Mouse (Mus musculus): Measurements from ENCODE around the gene Nostrin. TPM values are rescaled to one million over a fixed set of nuclear protein-coding genes. Genes with fewer than 3 reads are reported as not detected.

Gene Nostrin
- 2.4 and 2.8 TPM in 2 replicates for polyA plus RNA-seq (2016; fragmentation: Nextera tagmentation; extraction: Ambion mirVana)

DNA sequence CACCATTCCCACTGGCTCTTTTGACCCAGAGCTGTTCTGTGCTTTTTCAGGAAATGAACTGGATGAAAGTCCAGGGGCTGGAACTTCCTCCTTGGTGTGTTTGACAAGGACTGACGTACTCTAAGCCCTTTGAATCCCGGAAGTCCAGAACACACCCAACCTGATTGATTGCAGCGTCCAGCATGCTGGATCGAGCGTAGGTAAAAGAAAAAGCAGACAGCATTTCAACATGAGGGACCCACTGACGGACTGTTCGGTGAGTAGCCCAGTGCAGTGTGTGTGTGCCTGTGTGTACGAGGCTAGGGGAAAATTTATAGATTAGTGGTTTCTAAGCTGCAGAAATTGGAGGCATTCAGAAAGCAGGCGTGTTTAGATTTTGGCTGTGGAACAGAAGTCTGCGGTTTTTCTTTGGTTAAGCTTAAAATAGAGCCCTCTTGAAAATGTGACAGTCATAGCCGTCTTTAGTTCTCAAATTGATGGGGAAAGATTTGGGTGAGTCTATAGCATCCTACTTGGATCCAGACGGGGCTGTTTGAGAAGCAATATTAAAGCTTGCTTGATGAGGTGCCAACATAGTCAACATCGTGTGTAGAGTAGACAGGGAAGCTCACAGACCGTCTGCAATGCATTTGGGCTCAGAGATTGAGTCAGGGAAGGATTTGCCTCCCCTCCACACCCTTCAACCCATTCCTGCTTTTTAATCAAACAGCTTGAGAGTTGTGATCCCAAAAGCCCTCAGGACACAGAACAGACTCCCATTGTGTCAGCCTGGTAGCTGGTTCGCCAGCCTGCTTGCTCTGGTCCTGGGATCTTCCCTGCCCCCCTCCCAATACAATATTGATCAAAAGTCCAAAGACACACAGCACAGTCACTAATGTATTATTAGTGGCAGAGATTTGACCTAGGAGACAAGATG lies at the start of gene Nostrin:
Gene Nostrin, plus strand, starts transcription at position 140 of the 916 bp plus-strand sequence.
- Histone ChIP-seq H3K4me1 (replicated peaks) (peaks cover 14% of the 10 kb centered on the region), H3K36me3 (no peaks in the 10 kb centered on the region), H3K4me2 (peak within 1 kb of the TSS; percentile 35; the same call in 1 of the 2 replicates), H3K27ac (ENCODE audit: poor library complexity, severe bottlenecking) (no peak within 1 kb of the TSS), H3K9ac (no peak within 1 kb of the TSS), H3K9me3 (replicated peaks) (no peaks in the 10 kb centered on the region), H3K27me3 (replicated peaks) (no peaks in the 10 kb centered on the region), H3K4me3 (no peak within 1 kb of the TSS)
- ATAC-seq (ENCODE audit: insufficient number of reproducible peaks, low FRiP score): peak; percentile 33; the same call in 1 of the 2 replicates
- 47% methylated on average over 15 of the region's 15 CpGs for WGBS

DNA sequence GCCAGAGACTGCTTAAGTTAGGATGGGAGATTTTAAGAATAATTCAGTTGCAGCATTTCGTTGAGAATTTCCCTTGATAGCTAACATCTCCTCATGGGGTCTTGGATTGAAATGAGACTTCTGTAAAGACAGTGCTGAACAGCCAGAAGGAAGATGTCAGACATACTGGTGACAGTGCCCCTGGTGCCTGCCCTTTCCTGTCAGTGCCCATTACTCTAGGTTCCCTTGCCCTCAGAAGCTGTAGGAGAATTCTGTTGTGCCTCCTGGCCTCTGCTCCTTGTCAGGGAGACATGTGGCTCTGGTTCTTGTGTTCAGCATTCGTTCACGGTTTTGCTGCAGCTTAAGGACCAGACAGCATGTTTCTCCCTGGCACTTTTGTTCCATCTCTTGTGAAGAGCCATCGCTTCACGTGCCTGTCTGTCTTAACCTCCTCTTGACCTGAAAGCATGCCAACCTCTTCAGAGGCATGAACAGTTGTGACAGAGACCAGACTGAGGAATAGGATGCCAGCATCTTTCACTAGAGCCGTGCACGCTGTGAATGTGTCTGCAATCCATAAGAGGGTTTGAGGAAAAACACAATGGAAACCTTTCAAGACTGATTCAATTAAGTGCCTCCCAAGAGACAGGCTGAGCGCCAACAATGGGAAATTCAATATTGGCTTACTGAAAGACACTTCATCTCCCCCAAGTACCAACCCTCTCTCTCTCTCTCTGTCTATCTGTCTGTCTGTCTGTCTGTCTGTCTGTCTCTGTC lies 48.9 kb upstream of the Nostrin start:
- Histone ChIP-seq H3K9ac (no peak overlapping the region), H3K4me2 (no peak overlapping the region), H3K36me3 (no peaks in the 10 kb centered on the region; the same call in 1 of the 2 replicates), H3K27me3 (replicated peaks) (no peaks in the 10 kb centered on the region), H3K4me1 (replicated peaks) (peaks cover 13% of the 10 kb centered on the region), H3K9me3 (replicated peaks) (no peaks in the 10 kb centered on the region), H3K27ac (ENCODE audit: poor library complexity, severe bottlenecking) (no peak overlapping the region), H3K4me3 (no peak overlapping the region)
- no peak for ATAC-seq (ENCODE audit: insufficient number of reproducible peaks, low FRiP score)
- WGBS: 52% methylated on average over 8 of the region's 8 CpGs

DNA sequence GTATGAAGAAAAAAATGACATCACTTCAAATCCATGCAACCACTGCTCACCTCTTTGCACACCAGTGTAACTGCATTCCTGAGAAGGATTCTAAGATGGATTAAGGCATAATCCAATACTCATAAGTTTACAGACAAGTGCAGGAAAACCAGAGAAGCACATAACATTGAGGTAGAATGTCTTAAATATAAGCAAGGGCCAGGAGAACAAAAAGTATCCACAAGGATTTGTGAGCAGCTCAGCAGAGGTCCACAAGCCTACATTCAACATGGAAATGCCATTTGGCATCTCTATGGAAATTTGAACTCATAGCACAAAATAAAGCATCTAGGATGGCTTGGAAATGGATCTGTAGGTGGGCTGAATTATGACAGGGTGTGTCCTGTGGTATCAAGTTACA lies 39.8 kb upstream of the Nostrin start:
- Histone ChIP-seq H3K9ac (no peak overlapping the region), H3K36me3 (no peaks in the 10 kb centered on the region), H3K4me1 (replicated peaks) (no peaks in the 10 kb centered on the region), H3K27ac (ENCODE audit: poor library complexity, severe bottlenecking) (no peak overlapping the region), H3K9me3 (replicated peaks) (no peaks in the 10 kb centered on the region), H3K27me3 (replicated peaks) (no peaks in the 10 kb centered on the region), H3K4me2 (no peak overlapping the region), H3K4me3 (no peak overlapping the region)
- no peak for ATAC-seq (ENCODE audit: insufficient number of reproducible peaks, low FRiP score)

DNA sequence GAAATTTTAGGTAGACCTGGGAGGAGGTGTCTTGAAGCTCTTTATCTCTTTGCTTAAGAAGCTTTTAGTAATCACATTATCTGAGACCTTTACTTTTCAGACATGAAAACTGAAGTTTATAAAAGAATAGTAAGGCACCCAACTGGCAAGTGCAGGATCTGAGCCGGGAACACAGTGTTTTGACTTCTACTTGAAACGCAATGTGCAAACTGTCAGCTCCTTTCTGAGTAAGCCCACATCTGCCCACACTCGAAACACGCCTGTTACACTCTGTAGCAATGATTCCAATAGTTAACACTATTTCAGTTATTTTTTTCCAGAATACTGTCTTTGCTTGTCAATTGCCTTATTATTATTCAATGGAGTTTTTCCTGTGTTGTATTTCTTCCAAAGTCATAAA lies 38.8 kb upstream of the Nostrin start:
- no peaks in the 10 kb centered on the region for H3K36me3 ChIP-seq
- no peak overlapping the region for H3K4me2 ChIP-seq
- H3K4me1 ChIP-seq (replicated peaks): no peaks in the 10 kb centered on the region
- no peak for ATAC-seq (ENCODE audit: insufficient number of reproducible peaks, low FRiP score)
- WGBS: 83% methylated on average over 4 of the region's 4 CpGs
- H3K4me3 ChIP-seq: no peak overlapping the region
- no peaks in the 10 kb centered on the region for H3K9me3 ChIP-seq (replicated peaks)
- no peak overlapping the region for H3K9ac ChIP-seq
- no peak overlapping the region for H3K27ac ChIP-seq (ENCODE audit: poor library complexity, severe bottlenecking)
- no peaks in the 10 kb centered on the region for H3K27me3 ChIP-seq (replicated peaks)

DNA sequence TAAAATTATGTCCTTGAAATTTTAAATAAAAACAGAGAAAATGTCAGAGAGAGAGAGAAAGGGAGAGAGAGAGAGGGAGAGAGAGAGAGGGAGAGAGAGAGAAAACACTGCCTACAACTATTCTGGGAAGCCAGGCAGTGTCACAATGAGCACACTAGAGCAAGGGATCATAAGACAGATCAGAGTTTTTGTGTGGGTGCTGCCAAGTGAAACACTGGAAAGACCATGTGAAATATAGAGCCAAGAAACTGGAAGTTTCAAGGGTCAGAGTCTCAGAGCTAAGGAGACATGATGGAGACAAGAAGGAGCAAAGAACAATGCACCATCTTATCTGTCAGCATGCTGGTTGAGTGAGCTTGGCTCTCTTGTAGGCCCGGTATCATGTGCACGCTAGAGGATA lies 38.1 kb upstream of the Nostrin start:
- no peak overlapping the region for H3K4me2 ChIP-seq
- H3K9ac ChIP-seq: no peak overlapping the region
- no peaks in the 10 kb centered on the region for H3K36me3 ChIP-seq
- H3K4me1 ChIP-seq (replicated peaks): no peaks in the 10 kb centered on the region
- H3K4me3 ChIP-seq: no peak overlapping the region
- H3K27ac ChIP-seq (ENCODE audit: poor library complexity, severe bottlenecking): no peak overlapping the region
- ATAC-seq (ENCODE audit: insufficient number of reproducible peaks, low FRiP score): no peak
- no peaks in the 10 kb centered on the region for H3K27me3 ChIP-seq (replicated peaks)
- H3K9me3 ChIP-seq (replicated peaks): no peaks in the 10 kb centered on the region
- WGBS: 62% methylated on average over 2 of the region's 2 CpGs

DNA sequence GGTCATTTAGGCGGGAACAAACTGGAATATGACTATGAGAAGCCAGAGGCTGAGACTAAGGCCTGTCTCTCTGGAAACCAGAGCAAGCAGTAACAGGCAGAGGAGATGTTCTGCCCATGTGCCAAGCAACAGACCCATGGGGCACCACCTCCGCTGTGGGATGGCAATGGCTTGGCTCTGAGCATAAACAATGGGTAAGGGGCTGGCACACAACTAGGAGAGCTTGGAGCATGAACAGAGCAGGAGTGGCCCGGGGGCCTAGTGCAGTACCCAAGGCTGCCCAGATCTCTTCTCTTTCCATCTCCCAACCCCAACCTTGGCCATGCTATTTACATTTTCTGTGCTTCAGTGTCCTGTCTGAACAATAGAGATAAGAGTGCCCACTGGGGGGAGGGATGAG lies 36.9 kb upstream of the Nostrin start:
- Histone ChIP-seq H3K36me3 (no peaks in the 10 kb centered on the region), H3K9me3 (replicated peaks) (no peaks in the 10 kb centered on the region), H3K4me1 (replicated peaks) (no peaks in the 10 kb centered on the region), H3K4me2 (no peak overlapping the region), H3K9ac (no peak overlapping the region), H3K4me3 (no peak overlapping the region), H3K27ac (ENCODE audit: poor library complexity, severe bottlenecking) (no peak overlapping the region), H3K27me3 (replicated peaks) (no peaks in the 10 kb centered on the region)
- 91% methylated on average over 3 of the region's 3 CpGs for WGBS
- no peak for ATAC-seq (ENCODE audit: insufficient number of reproducible peaks, low FRiP score)

DNA sequence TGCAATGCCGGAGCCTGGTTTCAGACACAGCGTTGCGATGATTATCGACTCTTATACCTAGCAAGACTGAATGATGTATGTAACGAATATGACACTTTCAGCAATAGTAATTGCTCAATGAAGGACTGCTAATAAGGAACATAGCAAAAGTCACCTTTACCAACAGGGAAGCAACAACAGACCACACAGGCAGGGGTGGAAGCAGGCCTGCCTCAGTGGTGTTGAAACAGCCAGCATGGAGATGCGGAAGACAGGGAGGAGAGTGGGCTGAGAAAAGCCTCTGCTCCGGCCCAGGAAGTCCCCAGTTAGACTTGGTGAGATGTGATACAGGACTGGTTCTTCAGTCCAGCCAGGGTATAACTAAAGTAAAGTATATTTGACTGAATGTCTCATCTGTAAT lies 36.5 kb upstream of the Nostrin start:
- Histone ChIP-seq H3K4me1 (replicated peaks) (no peaks in the 10 kb centered on the region), H3K4me3 (no peak overlapping the region), H3K9me3 (replicated peaks) (no peaks in the 10 kb centered on the region), H3K27me3 (replicated peaks) (no peaks in the 10 kb centered on the region), H3K27ac (ENCODE audit: poor library complexity, severe bottlenecking) (no peak overlapping the region), H3K4me2 (no peak overlapping the region), H3K9ac (no peak overlapping the region), H3K36me3 (no peaks in the 10 kb centered on the region)
- 91% methylated on average over 7 of the region's 7 CpGs for WGBS
- no peak for ATAC-seq (ENCODE audit: insufficient number of reproducible peaks, low FRiP score)

DNA sequence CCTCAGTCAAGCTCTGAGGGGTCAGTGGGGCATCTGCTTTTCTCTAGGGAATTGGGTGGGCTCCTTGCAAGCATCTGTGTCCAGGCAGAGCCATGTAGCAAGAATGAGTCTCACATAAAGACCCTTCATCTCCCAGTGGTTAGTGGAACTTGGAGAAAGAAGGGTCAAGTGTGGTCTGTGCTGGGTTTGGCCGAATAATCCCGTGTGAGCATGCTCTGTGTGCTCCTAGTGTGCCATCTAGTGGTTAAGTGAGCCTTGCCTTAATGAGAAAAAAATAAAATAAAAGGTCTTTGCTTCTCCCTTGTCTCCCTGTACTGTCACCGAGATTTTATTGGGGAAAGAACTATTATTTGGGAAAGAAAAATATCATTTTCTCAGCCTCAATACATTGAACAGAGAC lies 34.9 kb upstream of the Nostrin start:
- ATAC-seq (ENCODE audit: insufficient number of reproducible peaks, low FRiP score): no peak
- H3K4me2 ChIP-seq: no peak overlapping the region
- no peak overlapping the region for H3K27ac ChIP-seq (ENCODE audit: poor library complexity, severe bottlenecking)
- H3K4me1 ChIP-seq (replicated peaks): no peaks in the 10 kb centered on the region
- H3K9me3 ChIP-seq (replicated peaks): no peaks in the 10 kb centered on the region
- no peak overlapping the region for H3K4me3 ChIP-seq
- H3K36me3 ChIP-seq: no peaks in the 10 kb centered on the region
- no peaks in the 10 kb centered on the region for H3K27me3 ChIP-seq (replicated peaks)
- WGBS: 19% methylated on average over 3 of the region's 3 CpGs
- H3K9ac ChIP-seq: no peak overlapping the region

DNA sequence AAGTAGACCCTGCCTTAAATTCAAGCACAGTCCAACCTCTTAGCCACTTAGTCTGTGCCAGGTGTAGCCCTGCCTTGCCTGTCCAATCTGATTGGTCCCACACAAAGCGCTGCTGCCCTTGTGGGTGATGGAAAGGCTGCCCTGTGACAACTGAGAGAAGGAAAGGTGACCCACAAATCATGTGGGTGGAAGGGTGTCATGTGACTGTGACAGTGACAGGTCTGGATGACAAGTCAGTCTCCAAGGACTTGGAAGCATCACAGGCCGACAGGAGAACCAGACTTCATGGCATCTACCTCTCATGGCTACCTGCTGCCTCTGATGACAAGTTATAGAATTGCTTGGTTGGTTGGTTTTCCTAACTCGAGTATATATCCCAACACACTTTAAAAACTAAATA lies 32.1 kb upstream of the Nostrin start:
- 78% methylated on average over 3 of the region's 3 CpGs for WGBS

DNA sequence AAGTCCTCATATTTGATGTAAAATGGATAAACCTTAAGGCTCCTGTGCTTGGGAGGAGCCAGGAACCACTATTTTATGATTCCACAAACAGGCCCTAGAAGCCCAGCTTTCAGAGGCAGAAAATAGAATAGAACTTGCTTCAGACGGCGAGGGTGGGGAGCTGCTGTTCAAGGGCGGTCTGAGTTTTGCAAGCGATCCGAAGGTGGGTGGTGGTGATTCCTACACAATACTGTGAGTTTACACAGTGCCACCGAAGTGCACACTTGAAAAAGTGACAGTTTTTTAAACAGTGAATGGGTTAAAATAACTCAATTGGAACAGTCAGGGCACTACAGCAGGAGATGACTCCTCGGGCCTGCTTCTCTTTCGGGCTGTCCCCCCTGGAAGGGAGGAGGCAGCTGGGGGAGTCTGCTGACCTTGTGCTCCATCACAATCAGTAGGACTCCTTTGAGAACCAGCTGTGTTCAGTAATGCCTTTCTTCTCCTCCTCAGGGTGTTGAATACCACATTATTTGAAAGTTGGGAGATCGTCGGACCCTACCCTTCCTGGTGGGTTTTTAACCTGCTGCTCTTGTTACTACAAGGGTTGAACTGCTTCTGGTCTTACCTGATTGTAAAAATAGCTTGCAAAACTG lies 31.0 kb upstream of the Nostrin start:
- no peak for ATAC-seq (ENCODE audit: insufficient number of reproducible peaks, low FRiP score)
- no peak overlapping the region for H3K27ac ChIP-seq (ENCODE audit: poor library complexity, severe bottlenecking)
- 70% methylated on average over 10 of the region's 10 CpGs for WGBS

More for the DNA sequence above, 32.1 kb upstream of the Nostrin start:
- Histone ChIP-seq H3K4me2 (no peak overlapping the region), H3K27me3 (replicated peaks) (no peaks in the 10 kb centered on the region), H3K4me1 (replicated peaks) (0 out of 2 replicates have a peak, but pooled peaks cover 4% of the 10 kb centered on the region), H3K36me3 (no peaks in the 10 kb centered on the region), H3K9ac (no peak overlapping the region), H3K9me3 (replicated peaks) (no peaks in the 10 kb centered on the region), H3K4me3 (no peak overlapping the region), H3K27ac (ENCODE audit: poor library complexity, severe bottlenecking) (no peak overlapping the region)
- ATAC-seq (ENCODE audit: insufficient number of reproducible peaks, low FRiP score): no peak

DNA sequence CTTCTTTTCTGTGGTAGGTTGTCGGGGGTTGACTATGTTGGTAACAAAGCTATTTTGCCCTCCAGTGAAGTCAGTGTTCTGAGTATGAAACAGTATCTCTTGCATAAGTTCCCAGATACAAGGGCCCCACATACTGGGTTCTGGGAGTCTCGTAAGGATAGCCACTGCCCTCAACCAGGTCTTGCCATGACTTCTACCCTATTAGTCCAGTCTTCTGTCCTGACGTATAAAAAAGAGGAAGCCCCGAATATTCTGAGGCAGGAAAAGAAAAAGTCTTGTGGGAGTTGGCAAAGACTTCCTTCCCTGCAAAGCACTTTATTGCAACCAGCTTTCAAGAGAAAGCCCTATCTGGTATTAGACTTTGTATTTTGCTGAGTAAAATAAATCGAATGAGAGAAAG lies 26.4 kb upstream of the Nostrin start:
- Histone ChIP-seq H3K27me3 (replicated peaks) (no peaks in the 10 kb centered on the region), H3K9me3 (replicated peaks) (no peaks in the 10 kb centered on the region), H3K27ac (ENCODE audit: poor library complexity, severe bottlenecking) (no peak overlapping the region), H3K9ac (no peak overlapping the region), H3K36me3 (no peaks in the 10 kb centered on the region), H3K4me2 (no peak overlapping the region), H3K4me3 (no peak overlapping the region), H3K4me1 (replicated peaks) (0 out of 2 replicates have a peak, but pooled peaks cover 10% of the 10 kb centered on the region)
- 68% methylated on average over 5 of the region's 5 CpGs for WGBS
- no peak for ATAC-seq (ENCODE audit: insufficient number of reproducible peaks, low FRiP score)

More for the DNA sequence above, 31.0 kb upstream of the Nostrin start:
- Histone ChIP-seq H3K36me3 (no peaks in the 10 kb centered on the region), H3K4me1 (replicated peaks) (0 out of 2 replicates have a peak, but pooled peaks cover 10% of the 10 kb centered on the region), H3K4me3 (no peak overlapping the region), H3K9me3 (replicated peaks) (no peaks in the 10 kb centered on the region), H3K9ac (no peak overlapping the region), H3K27me3 (replicated peaks) (no peaks in the 10 kb centered on the region), H3K4me2 (no peak overlapping the region)
